Mouse (Mus musculus) MEL-GATA-1-ER (cell line): ENCODE data around the gene Gabre.

Experiments
- DNase-seq: peaks from one replicate; pipeline ENCODE4 v3.0.0-alpha.2; 2012; ENCODE audit warnings: low read depth; ENCODE audit errors: extremely low read depth

The Gabre gene

DNA sequence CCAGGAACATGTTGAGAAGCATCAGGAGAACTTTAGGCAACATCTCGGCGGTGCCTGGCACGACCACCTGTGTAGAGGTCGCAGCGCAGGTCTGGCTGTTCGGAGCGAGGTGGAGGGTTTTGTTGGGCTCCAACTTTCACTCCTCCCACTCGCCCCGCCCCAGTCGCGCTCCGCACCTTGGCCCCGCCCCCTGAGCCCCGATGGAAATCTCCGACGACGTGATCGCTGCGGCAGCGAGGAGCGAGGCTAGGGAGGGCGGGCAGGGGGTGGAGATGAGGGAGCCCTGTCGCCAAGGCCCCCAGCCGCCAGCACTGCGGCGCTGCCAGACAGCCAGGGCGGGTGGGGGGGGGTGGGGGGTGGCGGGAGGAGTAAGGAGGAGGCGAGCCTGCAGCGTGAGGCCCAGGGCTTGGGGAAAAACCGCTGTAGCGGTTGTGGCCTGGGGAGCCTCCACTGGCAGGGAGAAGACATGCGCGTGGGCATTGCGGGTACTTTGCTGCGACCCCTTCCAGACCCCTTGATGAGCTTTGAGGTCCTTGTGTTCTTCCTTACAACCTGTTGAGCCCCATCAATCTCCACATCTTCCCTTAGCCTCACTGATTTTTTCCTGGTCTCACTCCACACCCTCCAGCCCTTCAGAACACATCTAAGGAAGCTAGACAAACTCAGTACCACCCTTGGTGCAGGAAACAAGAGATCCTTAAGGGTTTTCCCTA is at the start of gene Gabre:
Gene Gabre (minus strand): TSS at position 145 of the 713 bp plus-strand sequence.
- DNase-seq, result no peak

DNA sequence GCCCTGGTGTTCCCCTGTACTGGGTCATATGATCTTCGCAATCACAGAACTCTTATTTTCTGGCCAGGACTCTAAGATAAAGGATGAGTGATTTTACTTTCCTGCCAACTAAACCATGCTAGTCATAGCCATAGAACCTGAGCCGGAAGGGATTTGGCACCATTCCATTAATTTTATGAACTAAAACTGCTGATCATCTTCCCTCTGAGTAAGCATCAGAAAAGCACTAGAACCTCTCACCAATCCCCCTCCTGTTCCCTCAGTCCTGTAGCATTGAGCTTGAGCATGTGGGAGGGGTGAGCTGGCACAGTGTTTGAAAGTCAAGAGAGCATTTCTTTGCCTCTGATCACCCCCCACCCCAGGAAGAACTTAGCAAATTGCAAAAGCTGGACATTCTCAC is 23.2 kb upstream of the Gabre start:
- no peak for DNase-seq

DNA sequence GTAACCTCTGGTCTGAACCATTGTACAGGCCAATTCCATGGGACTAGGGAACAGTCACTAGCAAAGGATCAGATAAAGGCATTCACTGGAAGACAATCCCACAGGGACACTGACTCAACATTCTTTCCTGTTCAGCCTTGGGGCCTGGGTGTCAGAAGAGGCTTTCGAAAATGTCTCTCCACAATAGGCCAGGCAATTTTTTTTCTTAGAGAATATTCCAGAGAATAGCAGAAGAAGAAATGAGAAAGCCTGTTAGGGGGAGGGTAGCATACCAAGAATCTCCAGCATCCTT is 715 bp upstream of the Gabre start:
- DNase-seq, result no peak

DNA sequence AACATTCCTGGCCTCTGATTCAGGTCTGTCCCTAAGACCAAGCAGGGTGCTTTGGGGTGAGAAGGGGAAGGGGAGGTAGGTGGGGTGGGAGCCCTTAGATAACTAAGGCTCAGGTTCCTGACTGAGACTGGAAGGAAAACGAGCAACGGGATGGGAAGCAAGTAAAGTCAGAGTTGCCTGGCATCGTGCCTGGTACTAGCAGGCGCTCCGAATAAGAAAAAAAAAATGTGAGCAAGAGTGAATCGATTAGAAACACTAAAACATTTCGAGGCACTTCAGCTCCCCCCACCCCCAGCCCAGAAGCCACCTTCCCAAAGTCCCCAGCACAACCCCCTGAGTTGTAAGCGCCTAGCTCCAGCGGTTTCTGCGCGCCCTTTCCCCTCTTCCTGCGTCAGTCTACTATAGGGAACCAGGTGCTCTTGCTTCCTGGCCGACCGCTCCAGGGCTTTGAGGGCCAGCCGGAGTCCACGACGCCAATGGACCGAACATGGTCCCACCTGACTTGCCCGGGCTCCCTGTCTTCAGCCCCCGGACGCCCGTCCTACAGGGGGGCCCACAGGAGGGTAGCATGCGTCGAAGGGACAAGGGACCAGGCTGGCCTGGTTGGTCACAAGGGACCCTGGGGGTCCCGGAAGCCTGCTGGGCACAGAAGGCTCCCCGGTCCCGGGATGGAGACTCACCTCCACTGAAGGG is 491 bp downstream of the Gabre start:
- DNase-seq, result no peak

DNA sequence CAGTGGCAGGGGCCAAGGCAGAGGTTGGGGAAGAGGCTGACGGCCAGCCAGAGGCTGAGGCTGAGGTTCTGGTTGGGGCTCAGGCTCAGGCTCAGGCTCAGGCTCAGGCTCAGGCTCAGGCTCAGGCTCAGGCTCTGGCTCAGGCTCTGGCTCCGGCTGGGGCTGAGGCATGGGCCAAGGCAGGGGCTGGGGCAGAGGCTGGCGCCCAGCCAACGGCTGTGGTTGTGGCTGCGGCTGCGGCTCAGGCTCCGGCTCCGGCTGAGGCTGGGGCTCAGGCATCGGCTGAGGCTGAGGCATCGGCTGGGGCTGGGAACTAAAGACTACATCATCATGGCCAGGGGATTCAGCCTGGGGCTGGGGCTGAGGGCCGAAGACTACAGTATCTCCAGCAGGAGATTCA is 4.0 kb downstream of the Gabre start:
- DNase-seq, result no peak

DNA sequence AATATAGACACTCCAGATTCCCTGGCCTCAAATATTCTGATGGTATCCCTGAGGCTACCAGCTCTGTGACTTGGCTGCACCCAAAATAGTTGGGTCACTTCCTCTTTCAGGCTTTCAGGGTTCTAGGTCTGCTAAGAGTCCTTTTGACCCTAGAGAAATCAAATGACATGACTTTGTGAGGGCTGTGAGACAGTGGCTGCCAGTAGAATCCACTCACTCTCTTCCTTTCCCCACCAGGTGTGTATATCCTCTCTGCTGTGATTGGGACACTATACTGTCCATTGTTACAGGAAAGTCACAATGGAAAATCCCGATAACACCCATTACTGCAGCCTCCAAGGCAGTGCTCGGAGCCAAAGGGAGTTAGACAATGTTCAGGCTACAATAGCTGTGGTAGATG is 52.9 kb downstream of the Gabre start, which contains the start of gene Magea4:
Gene Magea4 (plus strand): TSS at position 301 of the 400 bp plus-strand sequence.
- no peak for DNase-seq
